Mouse (Mus musculus): ENCODE data around the gene Arhgap1.
"Not testable (repeated sequence)": the region's sequence is repeated elsewhere in the genome, so short reads cannot be mapped to it uniquely, and the experiment has no call there.

The Arhgap1 gene

DNA sequence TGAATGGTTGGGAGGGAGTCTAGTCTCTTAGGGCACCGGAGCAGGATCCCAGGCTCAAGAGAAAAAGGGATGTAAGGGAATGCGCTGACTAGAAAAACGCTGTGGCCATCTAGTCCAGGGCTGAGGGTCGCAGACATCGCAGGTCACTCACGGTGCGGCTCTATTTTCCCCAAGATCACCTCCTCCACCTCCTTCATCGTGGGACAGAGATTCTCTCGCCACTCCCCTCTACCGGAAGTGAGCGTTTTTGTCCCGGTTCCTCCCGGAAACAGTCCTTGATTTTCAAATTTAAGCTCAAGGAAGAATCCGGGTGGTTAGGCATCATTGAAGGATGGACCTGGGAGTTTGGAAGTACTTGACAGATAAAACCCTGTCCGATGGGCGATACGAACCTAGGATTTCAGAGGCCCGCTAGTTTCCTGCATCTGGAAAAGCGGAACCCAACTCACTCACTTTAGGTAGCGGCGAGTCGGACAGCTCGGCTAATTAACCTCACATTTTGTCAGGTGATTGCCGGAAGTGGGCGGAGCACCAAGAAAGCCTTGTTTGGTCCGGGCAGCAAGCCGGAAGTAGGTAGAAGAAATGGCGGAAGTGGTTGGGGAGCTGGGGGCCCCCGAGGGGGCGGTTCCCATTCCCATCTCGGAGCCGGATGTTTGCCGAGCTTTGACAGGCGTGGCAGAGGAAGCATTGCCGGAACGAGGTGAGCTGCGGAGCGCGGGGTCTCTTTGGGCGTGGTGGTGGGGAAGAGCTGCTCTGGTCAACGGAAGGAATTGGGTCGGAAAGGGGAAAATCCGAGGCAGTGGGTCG is at the start of gene Arhgap1, which contains the start of gene Zfp408:
Gene Arhgap1 (plus strand): TSS at position 308 of the 807 bp plus-strand sequence.
Gene Zfp408 (minus strand): TSS at position 239 of the 807 bp plus-strand sequence.
- peak; percentile 97 for DNase-seq (ENCODE audit: low spot score)

DNA sequence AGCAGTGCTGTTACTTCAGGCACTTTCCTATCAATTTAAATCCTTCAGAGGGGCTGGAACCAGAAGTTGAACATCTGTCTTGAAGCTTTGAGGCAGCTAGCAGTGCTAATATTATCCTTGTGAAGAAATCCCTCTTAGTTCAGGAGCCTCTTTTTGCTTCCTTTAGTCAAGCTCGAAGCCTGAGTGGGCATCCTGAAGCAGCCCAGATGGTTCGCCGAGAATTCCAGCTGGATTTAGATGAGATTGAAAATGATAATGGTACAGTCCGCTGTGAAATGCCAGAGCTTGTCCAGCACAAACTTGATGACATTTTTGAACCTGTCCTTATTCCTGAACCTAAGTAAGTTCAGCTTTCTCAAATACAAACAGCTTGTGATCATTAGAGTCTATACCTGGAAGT is 49.2 kb upstream of the Arhgap1 start:
- DNase-seq (ENCODE audit: low spot score) = no peak

DNA sequence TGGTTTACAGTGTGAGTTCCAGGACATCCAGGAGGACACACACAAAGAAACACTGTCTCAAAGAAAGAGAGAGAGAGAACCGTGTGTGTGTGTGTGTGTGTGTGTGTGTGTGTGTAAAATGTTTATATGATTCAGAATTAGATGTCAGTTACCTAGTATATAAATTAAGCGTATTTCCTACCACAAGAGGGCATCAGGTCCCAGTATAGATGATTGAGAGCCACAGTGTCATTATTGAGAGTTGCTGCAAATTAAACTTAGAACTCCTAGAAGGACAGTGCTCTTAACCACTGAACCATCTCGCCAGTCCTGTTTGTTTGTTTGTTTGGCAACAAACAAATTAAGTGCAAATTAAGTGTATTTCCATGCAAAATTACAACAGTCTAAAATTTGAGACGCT is 47.3 kb upstream of the Arhgap1 start:
- no peak for DNase-seq (ENCODE audit: low spot score)

DNA sequence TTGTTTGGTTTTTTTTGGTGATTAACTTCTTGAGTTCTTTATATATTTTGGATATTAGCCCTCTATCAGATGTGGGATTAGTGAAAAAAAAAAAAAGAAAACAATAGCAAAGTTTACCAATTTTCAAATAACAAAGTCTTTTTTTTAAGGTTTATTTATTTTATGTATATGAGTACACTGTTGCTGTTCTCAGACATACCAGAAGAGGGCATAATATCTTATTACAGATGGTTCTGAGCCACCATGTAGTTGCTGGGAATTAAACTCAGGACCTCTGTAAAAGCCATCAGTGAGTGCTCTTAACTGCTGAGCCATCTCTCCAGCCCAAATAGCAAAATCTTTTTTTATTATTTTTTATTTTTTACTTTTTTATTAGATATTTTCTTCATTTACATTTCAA is 40.3 kb upstream of the Arhgap1 start:
- not testable (repeated sequence) for DNase-seq (ENCODE audit: low spot score)

DNA sequence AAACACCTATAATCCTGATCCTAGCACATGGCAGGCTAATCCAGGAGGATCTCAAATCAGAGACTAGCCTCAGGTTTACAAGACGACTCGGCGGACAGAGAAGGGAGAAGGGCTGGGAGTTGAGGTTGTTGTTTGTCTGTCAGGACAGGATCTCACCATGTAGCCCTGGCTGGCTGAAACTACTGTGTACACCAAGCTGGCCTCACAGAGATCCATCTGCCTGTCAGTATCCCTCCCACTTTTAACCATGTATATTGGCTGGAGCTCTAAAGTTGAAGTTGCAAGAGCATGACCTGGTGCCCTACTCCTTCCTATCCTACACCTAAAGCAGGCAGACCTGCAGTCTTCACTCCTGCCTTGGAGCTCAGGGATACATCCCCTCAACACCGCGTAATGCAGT is 27.3 kb upstream of the Arhgap1 start:
- DNase-seq (ENCODE audit: low spot score) = no peak

DNA sequence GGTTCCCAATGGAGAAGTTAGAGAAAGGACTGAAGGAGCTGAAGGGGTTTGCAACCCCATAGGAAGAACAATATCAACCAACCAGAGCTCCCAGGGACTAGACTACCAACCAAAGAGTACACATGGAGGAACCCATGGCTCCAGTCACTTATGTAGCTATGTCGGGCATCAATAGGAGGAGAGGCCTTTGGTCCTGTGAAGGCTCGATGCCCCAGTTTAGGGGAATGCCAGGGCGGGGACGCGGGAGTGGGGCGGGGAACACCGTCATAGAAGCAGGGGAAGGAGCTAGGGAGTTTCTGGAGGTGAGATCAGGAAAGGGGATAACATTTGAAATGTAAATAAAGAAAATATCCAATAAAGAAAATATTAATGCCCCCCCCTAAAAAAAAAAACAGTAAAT is 26.3 kb upstream of the Arhgap1 start:
- DNase-seq (ENCODE audit: low spot score) = not testable (repeated sequence)

DNA sequence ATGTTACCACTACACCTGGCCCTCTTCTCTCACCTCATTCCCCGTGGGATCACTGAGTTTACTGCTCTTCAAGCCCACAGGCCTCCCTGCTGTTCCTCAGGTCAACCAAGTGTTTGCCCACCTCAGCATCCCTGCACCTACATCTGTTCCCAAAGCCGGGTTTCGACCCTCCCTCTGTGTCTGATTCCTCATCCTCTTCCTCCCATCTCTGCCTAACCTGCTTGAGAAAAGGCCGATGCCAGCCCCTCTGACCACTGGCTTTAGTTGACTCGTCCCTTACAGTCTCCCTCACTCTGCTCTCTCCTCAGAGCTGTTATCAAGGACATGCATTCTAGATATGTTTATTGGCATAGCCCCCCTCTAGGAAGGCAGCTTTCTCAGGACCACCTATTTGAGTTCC is 22.2 kb upstream of the Arhgap1 start:
- DNase-seq (ENCODE audit: low spot score) = no peak

DNA sequence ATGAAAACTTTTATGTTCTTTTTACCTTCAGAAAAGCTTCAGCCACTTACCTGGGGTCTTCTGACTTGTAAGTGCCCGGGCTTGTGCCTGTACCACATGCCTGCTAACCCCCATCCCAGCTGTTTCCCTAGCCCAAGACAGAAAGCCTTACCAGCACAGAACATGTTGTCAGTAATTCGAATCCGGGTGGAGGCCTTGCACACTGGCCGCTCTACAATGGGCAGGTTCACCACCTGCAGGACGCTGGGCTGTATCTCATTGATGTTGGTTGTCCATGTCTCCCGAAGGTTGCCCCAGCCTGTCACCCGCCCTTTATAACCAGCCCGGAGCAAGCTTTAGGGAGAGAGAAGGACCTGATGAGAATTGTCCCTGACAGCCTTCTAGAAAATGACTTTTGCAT is 21.5 kb upstream of the Arhgap1 start:
- no peak for DNase-seq (ENCODE audit: low spot score)

DNA sequence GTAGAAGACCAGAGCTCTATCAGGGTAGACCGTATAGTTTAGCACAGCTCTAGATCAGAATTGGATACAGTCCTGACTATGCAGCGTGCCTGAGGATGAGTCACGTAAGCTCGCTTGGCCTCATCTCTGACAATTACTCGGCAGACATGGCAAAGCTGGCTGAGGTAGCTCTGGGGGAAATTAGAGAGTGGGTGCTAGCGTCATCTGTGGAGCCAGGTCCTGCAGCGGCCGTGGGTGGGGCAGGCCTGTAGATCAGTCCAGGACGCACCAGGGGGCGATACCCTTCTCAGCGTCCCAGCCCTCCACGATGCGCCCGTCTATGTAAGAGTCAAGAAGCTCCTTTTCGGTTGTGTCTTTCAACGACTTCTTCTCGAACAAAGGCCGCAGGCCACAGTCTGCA is 20.0 kb upstream of the Arhgap1 start:
- peak; percentile 39 for DNase-seq (ENCODE audit: low spot score)

DNA sequence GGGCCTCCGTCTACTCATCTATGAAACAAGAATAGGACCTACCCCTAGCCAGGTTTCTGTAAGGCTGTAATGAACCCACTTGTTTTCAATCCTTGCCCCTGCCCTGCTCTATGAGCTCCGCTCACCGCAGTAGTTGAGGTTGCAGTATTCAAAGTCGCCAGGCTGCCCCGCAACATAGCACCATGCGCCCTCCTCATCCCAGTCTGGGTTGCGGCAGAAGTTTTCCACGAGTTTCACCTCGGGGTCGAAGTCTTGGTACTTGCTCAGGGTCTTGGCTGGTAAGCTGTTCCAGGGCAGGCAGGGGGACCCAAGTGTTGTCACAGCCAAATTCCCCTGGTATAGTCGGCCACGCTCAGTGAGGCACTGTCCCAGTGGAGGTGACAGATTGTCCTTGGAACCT is 19.3 kb upstream of the Arhgap1 start:
- no peak for DNase-seq (ENCODE audit: low spot score)

DNA sequence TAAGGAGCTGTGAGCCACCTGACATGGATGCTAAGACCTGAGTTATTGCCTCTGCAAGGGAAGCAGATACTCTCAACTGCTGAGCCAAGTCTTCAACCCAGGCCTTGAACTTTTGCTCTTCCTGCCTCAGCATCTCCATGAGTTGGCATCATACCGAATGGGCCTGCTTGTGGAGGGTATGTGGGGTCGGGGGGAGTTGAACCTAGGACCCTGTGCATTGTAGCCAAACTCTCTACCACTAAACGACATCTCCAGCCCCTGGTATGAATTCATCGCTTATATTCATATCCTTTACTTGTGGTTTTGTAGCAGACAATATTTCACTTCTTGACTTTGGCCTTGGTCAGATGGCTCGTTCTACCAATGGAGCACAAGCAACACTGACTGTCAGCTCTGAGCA is 17.8 kb upstream of the Arhgap1 start:
- no peak for DNase-seq (ENCODE audit: low spot score)

DNA sequence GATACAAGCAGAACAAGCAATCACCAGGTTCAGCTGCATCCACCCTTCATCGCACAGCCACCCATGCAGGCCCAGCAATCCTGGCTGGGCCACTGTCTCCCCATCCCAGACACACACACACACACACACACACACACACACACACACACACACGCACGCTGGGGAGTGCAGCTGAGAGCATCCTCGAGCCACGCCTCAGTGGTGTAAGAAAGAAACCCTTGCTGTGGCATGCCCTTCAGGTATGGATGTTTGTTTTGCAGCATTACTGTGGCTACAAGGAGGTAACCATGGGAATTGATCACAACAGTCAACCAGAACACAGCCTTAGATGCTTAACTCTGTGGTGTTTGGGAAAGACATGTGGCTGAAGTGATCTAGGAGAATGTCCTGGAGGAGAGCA is 17.3 kb upstream of the Arhgap1 start:
- DNase-seq (ENCODE audit: low spot score) = no peak

DNA sequence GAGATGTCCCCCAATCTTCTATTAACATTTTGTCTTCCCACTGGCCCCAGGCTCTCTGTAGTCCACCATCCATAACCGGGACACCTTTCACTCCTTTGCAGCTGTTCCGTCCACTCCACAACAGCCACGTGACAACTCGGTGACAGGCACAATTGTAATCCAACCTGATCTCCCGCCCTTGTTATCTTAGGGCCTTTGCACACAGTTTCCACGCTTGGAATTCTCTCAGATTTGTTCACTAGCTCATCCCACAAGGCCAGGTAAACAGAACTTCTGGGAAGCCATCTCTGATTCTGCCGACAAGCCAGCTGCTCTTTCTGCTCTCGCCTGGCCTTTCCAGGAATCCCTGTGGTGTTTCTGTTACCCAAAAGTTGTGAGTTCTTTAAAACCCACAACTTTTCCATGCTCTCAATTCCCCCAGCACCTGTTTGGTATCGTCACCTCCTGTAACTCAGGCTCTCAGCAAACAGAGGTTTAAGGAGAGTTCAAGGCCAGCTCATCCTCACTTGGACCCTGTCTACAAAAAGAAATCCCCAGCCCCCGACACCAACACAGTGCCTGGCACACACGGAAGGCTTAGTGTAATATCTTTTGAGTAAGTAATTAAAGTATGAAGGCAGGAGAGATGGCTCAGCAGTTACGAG is 16.2 kb upstream of the Arhgap1 start:
- no peak for DNase-seq (ENCODE audit: low spot score)

DNA sequence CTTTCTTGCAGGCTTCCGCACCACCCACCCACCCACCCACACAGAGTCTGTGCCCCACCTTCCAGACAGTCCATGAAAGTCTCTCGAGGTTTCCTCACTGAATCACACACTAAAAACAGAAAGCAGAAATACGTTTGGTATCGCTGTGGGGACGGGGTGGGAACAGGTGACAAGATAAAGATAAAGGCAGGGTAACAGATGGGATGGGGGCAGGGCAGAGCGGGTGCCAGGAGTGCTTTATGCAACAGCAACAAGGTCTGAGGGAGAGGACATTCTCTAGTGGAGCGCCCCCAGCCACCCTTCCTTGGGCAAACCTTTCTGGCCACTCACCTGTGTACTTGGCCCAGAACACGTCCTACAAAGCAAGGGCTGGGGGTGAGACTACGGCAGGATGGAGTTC is 14.8 kb upstream of the Arhgap1 start:
- DNase-seq (ENCODE audit: low spot score) = no peak

DNA sequence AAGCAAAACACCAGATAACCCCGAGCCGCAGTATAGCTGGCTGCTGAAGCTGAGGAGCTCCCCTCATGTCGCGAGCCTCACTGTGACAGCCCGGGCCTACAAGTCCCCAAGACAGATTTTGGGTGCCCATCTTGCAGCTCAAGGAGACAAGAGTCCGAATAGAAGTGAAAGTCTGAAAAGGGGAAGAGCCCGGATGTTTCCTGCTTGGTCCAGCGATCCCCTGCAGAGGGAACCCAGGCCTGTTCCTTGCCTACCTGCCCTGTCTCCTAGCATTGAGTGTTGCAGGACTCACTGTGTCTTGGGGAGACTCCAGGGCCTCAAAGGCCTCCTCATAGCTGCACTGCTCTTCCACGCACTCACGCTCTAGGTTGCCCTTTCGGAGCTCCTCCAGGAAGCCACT is 14.2 kb upstream of the Arhgap1 start:
- DNase-seq (ENCODE audit: low spot score) = no peak

DNA sequence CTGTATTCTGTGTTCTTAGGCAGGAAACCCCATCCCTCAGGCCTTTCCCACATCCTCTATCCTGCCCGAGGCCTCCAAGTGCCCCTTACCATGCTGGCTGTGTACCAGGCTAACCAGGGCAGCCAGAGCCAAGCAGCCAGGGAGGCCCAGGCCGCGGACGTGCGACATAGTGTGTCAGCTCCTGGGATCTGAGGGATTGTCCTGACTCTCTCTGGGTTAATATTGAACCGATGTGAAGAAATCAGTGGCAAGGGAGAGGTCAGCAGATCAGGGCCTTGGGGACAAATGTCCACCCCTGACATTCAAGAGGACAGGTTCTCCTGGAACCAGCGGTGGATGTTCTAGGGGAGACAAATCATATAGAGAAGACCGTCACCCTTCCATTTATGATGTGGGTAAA is 13.4 kb upstream of the Arhgap1 start, which contains the start of gene F2:
Gene F2 (minus strand): TSS at position 186 of the 400 bp plus-strand sequence.
- DNase-seq (ENCODE audit: low spot score) = no peak

DNA sequence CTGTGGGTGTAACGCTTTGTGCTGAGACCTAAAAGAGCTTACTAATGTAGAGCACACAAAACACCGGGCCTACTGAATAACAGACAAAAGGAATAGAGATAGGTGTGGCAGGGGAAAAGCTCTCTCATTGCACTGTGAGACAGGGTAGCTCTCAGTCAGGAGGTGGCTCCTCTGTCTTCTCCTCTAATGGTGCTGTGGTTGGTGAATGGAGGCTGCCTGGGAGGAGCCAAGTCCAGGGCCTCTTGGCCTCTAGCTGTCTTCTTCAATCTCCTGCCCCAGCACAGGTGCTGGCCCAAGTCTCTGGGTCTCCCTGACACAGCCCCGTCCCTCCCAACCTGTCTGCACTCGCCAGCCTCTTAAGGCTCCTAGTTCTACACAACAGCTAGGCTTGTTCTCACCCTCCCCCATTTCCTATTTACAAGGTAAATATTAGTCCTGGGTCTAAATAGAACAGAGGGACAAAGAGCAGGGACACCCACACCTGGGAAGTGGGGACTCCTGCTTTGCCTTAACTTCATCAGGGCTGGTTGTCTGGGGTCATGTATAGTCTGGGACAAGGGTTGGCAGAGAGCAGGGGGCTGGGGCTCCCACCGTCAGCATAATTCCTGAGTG is 12.8 kb upstream of the Arhgap1 start:
- DNase-seq (ENCODE audit: low spot score) = no peak

DNA sequence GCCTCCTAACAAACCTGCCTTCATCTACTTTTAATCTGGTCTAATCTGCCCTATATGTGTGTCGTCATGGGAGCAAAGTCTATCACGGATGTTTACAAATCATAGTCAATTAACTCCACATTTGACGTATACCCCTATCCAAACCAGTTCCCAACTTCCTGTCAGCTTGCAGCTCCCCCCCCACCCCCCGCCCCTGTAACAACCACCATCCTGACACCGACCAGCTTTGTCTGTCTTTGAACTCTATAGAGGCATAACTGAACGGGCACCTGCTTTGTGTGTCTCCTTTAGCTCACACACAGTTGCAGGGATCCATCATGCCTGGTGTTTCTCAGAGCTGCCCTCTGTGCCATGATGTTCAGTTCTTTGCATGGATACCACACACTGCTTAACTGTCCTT is 10.7 kb upstream of the Arhgap1 start:
- no peak for DNase-seq (ENCODE audit: low spot score)

DNA sequence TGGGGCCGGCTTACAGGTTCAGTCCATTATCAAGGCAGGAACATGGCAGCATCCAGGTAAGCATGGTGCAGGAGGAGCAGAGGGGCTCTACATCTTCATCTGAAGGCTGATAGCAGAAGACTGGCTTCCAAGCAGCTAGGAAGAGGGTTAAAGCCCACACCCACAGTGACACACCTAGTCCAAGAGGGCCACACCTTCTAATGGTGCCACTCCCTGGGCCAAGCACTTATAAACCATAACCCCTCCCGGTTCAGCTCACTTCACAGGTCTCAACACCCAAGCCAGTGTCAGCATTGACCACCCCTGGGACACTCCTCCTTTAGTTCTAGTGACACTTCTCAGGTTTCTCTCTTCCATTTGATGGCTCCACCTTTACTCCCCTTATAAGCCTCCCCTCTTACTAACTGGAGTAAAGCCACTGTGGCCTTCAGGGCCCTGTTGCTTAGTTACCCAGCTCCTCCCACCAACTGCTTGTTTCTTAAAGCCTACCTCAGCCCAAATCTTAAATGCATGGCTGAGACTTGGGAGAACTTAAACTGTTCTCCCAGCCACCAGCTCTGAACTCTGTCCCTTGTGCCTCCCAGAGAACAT is 6.7 kb upstream of the Arhgap1 start:
- DNase-seq (ENCODE audit: low spot score) = no peak

DNA sequence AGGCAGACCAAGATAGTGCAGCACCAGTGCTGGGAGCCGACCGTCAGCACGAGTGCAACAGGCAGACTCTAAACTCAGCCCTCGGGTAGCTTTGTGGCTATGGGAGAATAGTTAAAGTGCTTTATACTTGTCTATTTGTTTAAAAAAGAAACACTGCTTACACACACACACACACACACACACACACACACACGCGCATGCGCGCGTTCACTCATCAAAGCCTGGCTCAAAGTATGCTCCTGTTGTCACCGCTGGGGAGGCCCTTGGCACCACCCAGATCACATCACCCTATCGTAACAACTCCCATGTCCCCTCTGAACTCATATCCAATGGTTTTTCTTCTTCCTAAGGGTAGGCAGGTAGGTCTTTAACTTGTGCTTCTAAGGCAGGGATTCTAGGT is 5.6 kb upstream of the Arhgap1 start:
- DNase-seq (ENCODE audit: low spot score) = no peak

DNA sequence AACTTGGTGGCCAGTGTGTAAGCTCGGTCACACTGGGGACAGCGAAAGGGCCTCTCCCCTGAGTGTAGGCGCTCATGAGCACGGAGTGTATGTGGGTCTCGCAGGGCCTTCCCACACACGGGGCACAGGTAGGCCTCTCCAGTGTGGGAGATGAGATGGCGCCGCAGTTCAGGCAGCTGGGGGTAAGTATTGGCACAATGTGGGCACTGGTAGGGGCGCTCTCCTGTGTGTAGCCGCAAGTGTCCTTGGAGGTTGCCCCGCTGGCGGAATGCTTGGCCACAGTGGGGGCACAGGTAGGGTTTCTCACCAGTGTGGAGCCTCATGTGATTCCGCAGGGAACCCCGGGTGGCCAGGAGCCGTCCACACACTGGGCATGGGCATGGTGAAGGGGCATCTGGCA is 4.3 kb upstream of the Arhgap1 start:
- no peak for DNase-seq (ENCODE audit: low spot score)

DNA sequence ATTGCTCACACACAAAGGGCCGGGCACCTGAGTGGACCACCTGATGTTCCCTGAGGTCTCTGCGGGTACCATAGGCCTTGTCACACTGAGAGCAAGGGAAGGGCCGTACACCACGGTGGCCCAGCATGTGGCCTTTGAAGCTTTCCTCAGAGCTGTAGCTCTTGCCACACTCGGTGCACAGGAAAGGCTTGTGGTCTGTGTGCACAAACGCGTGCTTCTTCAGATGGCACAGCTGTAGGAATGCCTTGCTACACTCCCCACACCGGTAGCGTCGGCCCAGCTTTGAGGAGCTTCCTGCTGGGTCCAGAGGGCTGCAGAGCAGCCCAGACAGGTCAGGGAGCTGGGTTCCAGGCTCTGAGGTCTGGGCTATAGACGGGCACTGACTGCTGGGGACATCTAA is 3.8 kb upstream of the Arhgap1 start:
- no peak for DNase-seq (ENCODE audit: low spot score)

DNA sequence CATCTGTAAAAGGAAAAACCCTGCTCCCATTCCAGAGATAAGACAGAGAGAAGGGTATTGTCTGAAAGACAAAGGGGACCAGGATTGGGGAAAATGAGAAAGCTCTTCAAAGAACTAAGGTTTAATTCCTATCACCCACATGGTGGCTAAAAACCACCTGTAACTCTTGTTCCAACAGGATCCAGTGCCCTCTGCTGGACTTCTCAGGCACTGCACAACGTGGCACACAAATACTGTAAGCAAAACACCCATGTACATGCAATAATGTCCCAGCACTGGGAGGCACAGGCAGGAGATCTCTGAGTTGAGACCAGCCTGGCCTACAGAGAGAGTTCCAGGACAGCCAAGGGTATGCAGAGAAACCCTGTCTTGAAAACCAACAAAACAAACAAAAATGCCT is 2.9 kb upstream of the Arhgap1 start:
- DNase-seq (ENCODE audit: low spot score) = peak; percentile 78
